ENCODE assay signal across 25 mouse cellular contexts in the genomic region with DNA sequence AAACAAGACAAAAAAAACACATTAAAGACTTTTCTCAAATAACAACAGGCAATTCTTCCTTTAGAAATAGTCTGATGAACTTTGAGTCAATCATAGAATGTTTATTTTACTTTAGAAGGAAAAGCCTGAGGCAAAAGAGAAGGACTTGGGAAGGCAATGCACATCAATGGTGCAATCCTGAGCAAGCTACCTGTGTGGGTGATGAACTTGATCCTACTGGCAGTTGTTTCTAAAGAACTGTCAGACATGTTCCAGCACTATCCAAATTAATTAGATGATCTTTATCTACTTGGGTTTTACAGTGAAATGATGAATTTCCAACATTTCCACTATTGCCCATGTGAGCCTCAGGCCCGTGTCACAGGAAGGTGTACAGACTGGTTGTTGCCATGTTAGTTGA.
"Had no signal": no experiment of that assay in that cellular context is flagged by ENCODE, and none has a peak within 500 bp of the region (broad histone marks: within the 10 kb centered on the region; RNA-seq: fewer than 3 reads in every experiment).

No protein-coding gene starts in this region.

- H3K9ac ChIP-seq: heart, embryonic 12.5 days; hindbrain, embryonic 12.5 days; hindbrain, embryonic 14.5 days; intestine, embryonic 15.5 days; limb, embryonic 13.5 days; limb, embryonic 15.5 days; liver, embryonic 12.5 days; liver, embryonic 14.5 days had no signal

- H3K9me3 ChIP-seq: heart, embryonic 10.5 days; heart, embryonic 12.5 days; hindbrain, embryonic 10.5 days; hindbrain, embryonic 12.5 days; intestine, embryonic 15.5 days; limb, embryonic 13.5 days; limb, embryonic 15.5 days; liver, embryonic 12.5 days had no signal

- H3K27me3 ChIP-seq: heart, embryonic 12.5 days; hindbrain, embryonic 12.5 days; intestine, embryonic 15.5 days; limb, embryonic 13.5 days; limb, embryonic 15.5 days; liver, embryonic 12.5 days had no signal

- DNase-seq: gastrocnemius, postnatal 14 days; gastrocnemius, postnatal 36 days; heart, adult 18-20 months; heart, postnatal 10 days; heart, postnatal 4 days; kidney, adult 18-20 months; kidney, adult 8-10 months; kidney, postnatal 10 days; kidney, postnatal 25 days; kidney, postnatal 4 days; left cerebral cortex, postnatal 4 days had no signal

- H3K4me1 ChIP-seq: heart, embryonic 10.5 days; heart, embryonic 12.5 days; hindbrain, embryonic 10.5 days; hindbrain, embryonic 12.5 days; intestine, embryonic 15.5 days; limb, embryonic 13.5 days; limb, embryonic 15.5 days; liver, embryonic 12.5 days had no signal

- H3K27ac ChIP-seq: heart, embryonic 10.5 days; hindbrain, embryonic 10.5 days; hindbrain, embryonic 12.5 days; hindbrain, embryonic 14.5 days; intestine, embryonic 15.5 days; layer of hippocampus, adult 2 months; limb, embryonic 13.5 days; limb, embryonic 15.5 days; liver, embryonic 12.5 days; liver, embryonic 14.5 days had no signal

- ATAC-seq: hindbrain, embryonic 16.5 days; inflammation-experienced regulatory T-cells, adult 6 months; intestine, embryonic 15.5 days; intestine, postnatal 0 days; liver, embryonic 12.5 days had no signal

- H3K36me3 ChIP-seq: heart, embryonic 10.5 days; heart, embryonic 12.5 days; hindbrain, embryonic 10.5 days; hindbrain, embryonic 12.5 days; intestine, embryonic 15.5 days; limb, embryonic 13.5 days; limb, embryonic 15.5 days; liver, embryonic 12.5 days had no signal

- H3K4me3 ChIP-seq: heart, embryonic 10.5 days; heart, embryonic 12.5 days; hindbrain, embryonic 10.5 days; hindbrain, embryonic 12.5 days; intestine, embryonic 15.5 days; layer of hippocampus, adult 2 months; limb, embryonic 13.5 days; limb, embryonic 15.5 days; liver, embryonic 12.5 days had no signal

- H3K4me2 ChIP-seq: heart, embryonic 12.5 days; hindbrain, embryonic 12.5 days; hindbrain, embryonic 14.5 days; intestine, embryonic 15.5 days; limb, embryonic 13.5 days; limb, embryonic 15.5 days; liver, embryonic 12.5 days had no signal
